Mouse (Mus musculus) cerebellum, adult 9-10 months (tissue): ENCODE data around the gene Rsph3a.
"Not testable (repeated sequence)": the region's sequence is repeated elsewhere in the genome, so short reads cannot be mapped to it uniquely, and the experiment has no call there.

Experiments
- DNase-seq: peaks from one replicate; pipeline ENCODE4 v3.0.0; 2022

Rsph3a gene

DNA sequence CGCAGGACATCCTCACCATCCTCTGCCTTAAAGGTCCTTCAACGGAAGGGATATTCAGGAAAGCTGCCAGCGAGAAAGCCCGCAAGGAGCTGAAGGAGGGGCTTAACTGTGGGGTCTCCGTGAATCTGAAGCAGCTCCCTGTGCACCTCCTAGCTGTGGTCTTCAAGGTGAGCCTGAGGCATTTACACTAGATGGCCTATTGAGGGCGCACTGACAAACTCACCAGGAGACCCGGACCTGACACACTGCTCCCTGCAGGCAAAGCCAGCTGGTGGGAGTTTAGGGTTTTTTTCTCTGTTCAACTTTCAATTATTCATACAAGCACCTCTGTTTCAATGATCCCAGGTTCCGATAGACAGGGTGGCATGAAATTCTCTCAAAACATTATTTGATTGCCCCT is 16.1 kb upstream of the Rsph3a start:
- DNase-seq, result no peak

DNA sequence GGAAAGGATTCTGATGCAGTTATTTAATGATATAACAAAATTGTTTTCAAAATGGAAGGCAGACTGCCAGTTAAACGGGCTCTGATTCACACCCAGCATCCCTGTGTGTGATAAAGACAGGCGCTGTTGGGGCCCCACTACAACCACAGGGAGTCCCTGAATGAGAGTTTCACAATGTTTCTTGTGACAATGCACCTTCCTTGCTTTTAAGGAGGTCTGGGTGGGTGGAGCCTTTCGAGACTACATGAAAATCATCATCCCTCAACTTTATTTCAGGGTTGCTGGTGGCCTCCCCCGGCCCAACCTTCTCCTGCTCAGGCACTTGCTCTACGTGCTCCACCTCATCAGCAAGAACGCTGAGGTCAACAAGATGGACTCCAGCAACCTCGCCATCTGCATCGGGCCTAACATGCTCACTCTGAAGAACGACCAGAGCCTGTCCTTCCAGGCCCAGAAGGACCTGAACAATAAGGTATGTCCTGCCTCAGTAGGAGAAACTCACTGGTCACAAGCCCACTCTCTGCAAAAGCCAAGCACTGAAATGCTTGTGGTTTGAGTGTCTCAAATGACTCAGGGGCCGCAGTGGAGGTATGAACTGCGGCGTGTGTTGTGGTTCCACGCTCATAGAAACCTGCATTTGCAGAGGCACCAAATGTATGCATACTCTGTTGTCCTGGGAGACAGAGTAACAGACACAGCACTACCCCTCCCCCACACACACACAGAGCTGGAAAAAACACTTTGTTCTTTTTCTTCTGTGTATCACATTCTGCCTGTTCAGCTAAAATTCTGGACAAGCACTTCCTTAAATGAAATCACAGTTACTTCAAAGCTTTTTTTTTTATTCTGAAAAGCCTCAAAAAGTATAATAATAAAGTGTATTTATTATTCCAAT is 14.1 kb upstream of the Rsph3a start:
- DNase-seq, result no peak

DNA sequence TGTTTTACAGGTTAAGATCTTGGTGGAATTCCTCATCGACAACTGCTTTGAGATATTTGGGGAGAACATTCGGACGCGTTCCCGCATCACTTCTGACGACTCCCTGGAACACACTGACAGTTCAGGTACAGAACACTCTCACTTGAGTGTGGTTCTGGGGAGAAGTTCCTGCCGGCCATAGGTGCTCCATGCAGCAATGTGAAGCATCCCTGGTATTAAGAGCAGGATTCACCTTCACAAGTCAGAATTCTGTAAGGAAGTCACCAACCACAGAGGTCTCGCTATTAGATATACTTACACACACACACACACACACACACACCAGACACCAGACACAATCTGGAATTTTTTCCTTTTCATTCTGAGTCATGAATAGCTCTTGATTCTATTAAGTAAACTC is 13.3 kb upstream of the Rsph3a start:
- not testable (repeated sequence) for DNase-seq

DNA sequence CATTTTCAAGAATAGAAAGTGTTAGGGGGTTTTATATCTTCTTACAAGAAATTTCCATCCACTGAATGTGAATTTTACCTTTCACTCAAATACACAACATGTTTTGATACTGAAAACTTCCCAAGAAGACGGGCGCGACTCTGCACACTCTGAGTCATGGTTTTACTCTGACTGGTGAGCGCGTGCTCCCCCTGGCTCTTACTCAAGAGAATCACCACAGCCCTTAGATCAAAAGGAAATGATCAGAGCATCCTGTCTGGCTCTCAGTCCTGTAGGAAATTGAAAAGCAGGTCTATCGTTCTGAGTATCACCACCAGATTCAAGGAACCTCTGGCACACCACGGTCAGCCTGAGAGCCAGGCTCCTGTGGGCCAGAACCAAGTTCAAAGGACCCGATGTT is 5.8 kb upstream of the Rsph3a start:
- DNase-seq, result no peak

DNA sequence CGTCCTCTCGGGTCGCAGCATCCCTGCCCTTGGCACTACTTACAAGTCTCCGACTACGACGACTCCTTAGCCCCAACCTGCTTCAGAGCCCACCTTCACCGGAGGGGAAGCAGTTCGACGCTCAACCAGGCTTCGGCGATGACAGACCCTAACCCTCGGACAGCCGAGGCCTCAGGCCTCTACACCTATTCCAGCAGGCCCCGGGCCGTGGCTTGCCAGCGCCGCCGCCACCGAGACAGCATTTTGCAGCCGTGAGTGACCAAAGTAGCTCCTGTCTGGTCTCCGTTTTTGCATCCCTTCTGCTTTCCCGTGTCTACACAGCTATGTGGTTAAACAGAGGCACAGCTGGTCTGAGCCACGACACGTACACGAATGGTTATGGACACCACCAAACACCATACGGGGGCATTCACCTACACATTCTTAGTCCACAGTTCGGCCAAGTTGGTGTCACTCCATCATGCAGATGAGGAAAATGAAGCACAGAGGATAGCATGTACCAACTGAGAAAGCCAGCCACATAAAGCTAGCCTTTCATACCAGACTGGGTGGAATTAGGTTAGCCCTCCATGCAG is 726 bp downstream of the Rsph3a start:
- not testable (repeated sequence) for DNase-seq

DNA sequence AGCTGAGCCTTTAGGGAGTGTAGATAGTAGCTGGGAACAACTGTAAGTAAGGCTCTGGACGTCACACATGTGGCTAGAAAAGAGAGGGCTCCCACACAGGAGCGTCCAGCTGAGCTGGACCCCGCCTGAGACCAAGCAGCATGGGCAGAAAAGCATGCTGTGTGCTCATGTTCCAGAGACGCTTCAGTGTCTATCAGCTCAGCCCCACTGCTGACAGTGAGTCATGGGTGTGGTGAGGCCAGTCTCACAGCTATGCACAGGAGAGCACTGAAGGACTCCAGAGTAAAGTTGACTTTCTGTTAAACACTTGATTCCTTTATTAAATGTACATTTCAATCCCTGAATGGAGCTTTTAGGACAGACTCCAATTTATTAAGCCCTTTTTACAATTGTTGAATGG is 5.9 kb downstream of the Rsph3a start:
- DNase-seq, result not testable (repeated sequence)

DNA sequence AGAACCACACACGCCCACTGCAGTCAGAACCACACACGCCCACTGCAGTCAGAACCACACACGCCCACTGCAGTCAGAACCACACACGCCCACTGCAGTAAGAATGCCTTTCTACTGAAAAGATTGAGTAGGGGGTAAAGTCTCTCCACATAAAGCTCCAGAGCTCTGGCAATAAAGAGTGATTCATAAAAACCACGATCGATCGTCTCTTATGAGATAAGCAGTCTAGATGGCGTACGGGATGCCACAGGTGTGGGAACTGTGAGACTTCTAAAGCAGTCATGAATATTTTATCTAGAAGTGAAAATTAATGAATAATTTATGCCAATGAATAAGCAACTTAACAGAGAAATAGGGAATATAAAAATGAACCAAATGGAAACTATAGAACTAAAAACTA is 11.8 kb downstream of the Rsph3a start:
- DNase-seq, result not testable (repeated sequence)

DNA sequence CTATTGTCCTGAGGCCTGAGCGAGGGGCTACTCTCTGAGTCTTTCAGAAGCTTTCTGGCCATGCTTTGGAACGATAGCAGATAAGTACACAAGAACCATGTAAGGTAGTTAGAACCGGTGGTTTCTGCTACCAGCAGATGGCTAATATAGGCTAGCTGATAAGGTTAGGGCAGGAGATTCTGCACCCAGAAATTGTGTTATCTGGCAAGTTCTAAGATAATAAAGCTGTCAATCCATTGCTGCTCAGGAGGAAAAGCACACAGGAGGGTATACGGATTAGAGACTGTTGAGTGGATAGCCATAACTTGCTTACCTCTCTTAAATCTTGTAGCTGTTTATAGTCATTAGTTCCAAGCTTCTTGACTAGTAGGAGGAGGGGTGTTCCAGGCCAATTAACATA is 17.9 kb downstream of the Rsph3a start:
- not testable (repeated sequence) for DNase-seq

DNA sequence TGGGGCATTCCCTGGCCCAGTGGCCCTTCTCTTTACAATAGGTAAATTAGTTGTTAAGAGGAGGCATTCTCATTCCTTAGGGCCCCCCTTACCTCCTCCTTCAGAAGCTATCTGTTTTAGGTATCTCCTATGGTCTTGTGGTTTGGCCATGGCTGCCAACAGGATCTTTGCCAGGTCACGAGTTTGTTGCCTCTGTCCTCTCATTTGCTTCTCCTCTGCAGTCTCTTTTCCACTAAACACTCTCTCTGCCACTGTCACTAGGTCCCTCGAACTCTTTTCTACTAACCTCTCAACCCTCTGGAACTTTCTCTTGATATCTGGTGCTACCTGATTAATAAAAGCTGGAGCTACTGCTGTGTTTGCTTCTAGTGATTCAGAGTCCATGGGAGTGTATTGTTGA is 19.0 kb downstream of the Rsph3a start:
- DNase-seq, result not testable (repeated sequence)

DNA sequence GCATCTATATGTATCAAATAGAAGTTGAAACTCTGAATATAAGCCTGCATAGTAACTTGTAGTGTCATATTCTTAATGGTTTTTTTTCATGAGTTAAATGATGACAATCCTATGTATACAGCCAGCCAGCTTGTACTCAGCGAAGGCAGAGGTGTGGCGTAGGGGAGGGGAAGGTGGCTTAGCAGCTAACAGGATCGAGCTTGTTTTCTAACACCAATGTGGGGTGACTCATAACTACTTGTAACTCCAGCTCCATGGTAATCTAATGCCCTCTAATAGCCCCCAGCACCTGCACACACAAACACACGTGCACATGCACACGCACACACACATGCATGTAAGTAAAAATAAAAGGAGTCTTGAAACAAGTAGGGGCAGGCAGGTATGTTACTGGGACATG is 23.1 kb downstream of the Rsph3a start:
- not testable (repeated sequence) for DNase-seq

DNA sequence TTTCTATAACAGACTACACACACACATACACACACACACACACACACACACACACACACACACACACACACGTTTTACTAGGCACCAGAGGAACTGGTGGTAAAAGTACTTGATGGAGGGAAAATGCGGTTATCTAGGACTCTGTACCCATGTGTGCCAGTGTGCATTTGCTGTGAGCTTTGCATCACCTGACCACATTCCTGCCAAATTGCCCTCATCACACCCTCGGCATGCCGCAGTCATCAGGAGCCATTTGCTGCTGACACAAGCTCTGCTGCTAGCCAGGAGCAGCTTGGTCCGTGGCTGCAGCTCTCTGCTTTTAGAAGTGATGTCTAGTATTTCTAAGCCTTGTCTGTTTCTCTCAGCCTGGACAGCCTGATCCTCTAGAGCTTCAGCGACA is 24.4 kb downstream of the Rsph3a start:
- DNase-seq, result not testable (repeated sequence)

DNA sequence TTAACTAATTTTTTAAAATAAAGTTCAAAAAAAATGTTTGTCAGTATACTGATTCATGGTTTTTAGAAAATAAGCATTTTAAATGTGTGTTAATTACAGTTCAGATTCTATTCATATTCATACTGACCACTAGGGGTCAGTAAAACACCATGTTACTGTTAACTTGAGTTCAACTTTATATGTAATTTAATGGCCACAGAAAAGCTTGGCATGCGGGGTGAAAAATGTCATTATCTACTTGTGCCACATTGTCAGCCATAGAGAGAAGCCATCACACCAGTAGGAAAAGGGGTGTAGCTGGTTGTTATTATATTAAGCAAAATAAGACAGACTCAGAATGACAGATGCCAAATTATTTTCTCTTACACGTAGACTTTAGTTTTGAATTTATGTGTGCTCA is 38.1 kb downstream of the Rsph3a start:
- DNase-seq, result not testable (repeated sequence)

DNA sequence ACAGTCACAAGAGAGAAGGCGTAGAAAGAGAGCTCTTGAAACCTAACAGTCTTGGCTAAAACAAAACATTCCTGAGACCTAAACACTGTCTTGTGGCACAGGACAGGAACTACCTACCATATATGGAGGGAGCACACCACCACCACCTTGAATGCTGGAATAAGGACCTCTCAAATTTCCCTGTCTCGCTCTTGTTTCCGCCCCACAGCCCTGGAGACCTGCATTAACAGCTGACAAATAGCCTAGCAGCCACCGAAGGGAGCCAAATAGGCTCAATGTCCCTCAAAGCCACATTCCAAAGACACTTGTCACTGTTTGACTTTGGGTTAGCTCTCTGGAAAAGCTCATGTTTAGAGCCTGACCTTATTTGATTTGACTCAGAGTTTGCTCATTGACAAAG is 40.2 kb downstream of the Rsph3a start:
- DNase-seq, result not testable (repeated sequence)

DNA sequence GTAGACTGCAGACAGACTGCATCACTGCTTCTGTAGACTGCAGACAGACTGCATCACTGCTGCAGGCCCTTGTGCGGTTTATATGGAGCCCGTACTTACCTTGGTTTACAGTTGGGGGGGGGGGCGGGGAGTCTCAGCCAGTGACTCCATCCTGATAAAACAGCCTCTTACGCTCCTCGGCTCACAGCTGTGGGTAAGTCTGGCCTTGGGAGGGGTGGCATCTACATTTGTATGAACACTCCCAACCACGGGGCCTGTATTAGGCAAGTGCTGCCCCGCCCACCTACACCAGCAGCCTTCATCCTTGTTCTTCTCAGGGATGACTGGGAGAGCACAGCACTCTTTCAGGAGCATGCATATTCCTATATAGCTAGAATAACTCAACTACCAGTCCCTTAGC is 41.6 kb downstream of the Rsph3a start:
- DNase-seq, result not testable (repeated sequence)

DNA sequence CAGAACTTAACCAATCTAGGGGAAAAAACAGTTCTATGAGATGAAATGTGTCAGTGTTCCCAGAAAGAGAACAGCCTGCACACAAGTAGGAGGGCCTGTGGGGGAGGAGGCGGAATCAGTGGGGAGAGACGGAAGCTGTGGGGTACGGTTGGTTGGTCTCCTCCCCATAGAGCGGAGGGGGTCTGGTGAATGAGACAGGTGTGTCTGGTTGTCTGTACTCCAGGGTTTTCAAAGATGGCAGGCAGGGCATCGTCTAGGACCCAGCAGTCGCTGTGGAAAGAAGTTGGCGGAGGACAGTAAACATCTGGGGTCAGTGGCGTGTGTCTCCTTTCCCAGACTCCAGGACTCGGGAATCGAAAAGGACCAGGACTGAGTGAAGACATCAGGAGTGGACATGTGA is 57.8 kb downstream of the Rsph3a start:
- DNase-seq, result not testable (repeated sequence)

DNA sequence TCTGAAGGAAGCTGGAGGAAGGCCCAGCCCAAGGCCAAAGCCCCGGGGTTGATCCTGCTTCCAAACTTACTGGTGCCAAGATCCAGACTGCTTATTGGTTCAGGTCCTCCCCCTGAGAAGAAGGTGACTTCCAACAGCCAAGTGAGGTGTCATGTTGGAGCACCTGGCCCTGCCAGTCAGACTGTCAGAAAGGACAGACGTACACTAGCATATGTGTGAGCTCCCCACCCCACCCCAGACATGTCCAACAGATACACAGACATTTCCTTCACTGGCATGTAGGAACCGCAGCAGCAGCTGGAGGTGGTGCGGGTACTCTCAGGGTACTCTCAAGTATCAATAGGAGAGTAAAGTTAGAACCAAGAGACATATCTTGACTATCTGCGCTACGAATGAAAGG is 61.4 kb downstream of the Rsph3a start:
- not testable (repeated sequence) for DNase-seq

DNA sequence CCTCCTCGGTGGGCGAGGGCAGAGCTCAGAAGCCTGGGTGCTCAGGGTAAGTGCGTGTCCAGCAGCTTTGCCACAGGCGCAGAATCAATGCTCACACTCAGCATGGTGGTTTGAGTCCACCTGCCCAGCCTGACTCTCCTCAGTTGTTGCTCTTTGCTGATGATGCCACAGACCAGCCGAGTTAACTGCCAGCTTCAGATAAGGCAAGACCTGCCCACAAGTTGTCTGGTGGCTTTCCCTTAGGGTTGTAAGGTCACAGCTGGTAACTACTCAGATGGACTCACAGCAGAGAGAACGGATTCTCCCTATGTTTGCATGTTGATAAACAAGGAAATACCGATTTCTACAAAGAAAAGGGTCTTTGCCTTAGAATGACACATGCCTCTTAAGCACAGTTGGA is 64.2 kb downstream of the Rsph3a start:
- DNase-seq, result not testable (repeated sequence)

DNA sequence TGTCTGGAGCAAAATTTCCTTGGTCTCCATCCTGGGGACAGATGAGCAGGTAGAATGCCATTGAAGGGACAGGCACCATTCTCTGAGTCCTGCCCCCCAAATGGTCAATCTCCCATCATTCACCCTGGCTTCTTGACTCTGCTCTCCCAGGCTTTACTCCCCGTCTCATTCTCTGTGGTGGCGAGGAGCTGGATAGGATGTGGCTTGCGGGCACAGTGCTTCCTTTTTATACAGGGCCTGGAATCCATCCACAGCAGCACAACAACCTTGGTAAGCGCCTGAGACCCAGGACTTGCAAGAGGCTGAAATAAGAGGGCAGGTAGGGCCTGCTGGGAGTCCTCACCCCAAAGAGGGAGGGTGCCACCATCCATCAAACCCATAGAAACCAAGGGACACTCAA is 68.6 kb downstream of the Rsph3a start:
- not testable (repeated sequence) for DNase-seq

DNA sequence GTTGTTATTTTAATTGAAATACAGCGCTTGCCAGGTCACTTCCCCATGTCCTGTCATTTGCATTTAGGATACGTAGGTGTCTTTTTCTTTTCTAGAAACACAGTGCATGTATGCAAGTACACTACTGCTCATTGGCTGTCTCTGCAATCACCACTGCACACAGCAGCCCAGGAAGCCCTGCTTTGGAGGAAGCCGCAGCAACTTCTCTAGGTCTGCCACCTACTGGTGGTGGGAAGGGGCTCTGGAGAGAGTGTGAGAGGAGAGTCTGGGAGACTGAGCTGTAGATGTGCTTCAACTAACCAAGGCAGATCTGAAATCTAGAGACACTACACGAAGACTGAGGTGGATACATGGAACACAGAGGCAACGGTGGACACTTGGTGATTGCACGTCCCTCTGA is 77.3 kb downstream of the Rsph3a start:
- DNase-seq, result not testable (repeated sequence)

DNA sequence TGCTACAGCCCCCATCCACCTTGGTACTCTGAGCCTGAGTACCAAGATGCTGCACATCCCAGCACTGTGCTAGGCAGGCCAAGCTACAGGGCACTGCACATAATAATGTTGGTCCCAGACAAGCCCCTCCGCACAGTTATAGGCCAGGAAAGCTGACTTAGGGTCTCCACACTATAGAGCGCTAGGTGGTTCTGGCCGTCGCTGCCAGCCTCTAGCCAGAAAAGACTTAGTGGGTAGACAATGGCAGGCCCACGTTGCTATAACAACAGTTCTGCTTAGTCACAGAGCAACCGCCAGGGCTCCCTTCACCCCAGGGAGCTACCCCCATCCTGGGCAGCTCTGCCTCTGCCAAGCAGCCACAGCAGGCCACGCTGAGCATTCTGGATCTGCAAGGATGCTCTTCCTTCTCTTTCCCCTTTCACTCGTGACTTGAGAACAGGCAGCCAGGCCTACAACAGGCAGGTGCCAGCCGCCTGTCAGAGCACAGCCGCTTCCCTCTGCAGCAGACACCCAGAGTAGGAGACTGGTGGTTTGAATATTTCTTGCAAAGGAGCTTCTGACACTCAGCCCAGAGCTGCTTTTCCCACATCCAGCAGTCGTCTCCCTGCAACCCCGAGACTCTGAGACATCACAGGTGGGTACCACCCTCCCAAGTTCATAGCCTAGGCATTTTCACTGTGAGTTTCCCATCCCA is 82.2 kb downstream of the Rsph3a start:
- not testable (repeated sequence) for DNase-seq
